Mouse (Mus musculus): ENCODE measurements around the gene Rsl1. TPM values are rescaled to one million over a fixed set of nuclear protein-coding genes. Genes with fewer than 3 reads are reported as not detected.

Rsl1 gene
- polyA plus RNA-seq, 1 experiment from 2014 or later, result 9.5 TPM

Other genes starting within 250 kb of the Rsl1 start
- 4.8 and 4.9 TPM in 2 replicates for gene Zfp712, start 112.0 kb upstream of the Rsl1 start, polyA plus RNA-seq (2015; fragmentation: Nextera tagmentation; extraction: Ambion mirVana)
- 7.2 and 8.4 TPM in 2 replicates for gene Zfp708, start 75.2 kb upstream of the Rsl1 start, polyA plus RNA-seq (2015; fragmentation: Nextera tagmentation; extraction: Ambion mirVana)
- 2.6 and 3.0 TPM in 2 replicates for gene Gm28557, start 64.6 kb upstream of the Rsl1 start, polyA plus RNA-seq (2015; fragmentation: Nextera tagmentation; extraction: Ambion mirVana)
- 0.25 and 0.32 TPM in 2 replicates for gene Rslcan18, start 56.9 kb upstream of the Rsl1 start, polyA plus RNA-seq (2015; fragmentation: Nextera tagmentation; extraction: Ambion mirVana)
- 2.2 and 2.3 TPM in 2 replicates for gene Zfp759, start 51.5 kb upstream of the Rsl1 start, polyA plus RNA-seq (2015; fragmentation: Nextera tagmentation; extraction: Ambion mirVana)
- gene Zfp455, start 21.3 kb downstream of the Rsl1 start, polyA plus RNA-seq (2015; fragmentation: Nextera tagmentation; extraction: Ambion mirVana), result 2.8 and 3.0 TPM in 2 replicates
- gene Zfp458, start 105.3 kb downstream of the Rsl1 start, polyA plus RNA-seq (2015; fragmentation: Nextera tagmentation; extraction: Ambion mirVana), result 2.0 and 2.3 TPM in 2 replicates
- gene Zfp457, start 133.3 kb downstream of the Rsl1 start, polyA plus RNA-seq (2015; fragmentation: Nextera tagmentation; extraction: Ambion mirVana), result 0.51 and 0.66 TPM in 2 replicates
- 2.4 and 2.5 TPM in 2 replicates for gene Zfp595, start 159.4 kb downstream of the Rsl1 start, polyA plus RNA-seq (2015; fragmentation: Nextera tagmentation; extraction: Ambion mirVana)
- gene Gm28044, start 187.4 kb downstream of the Rsl1 start, polyA plus RNA-seq (2015; fragmentation: Nextera tagmentation; extraction: Ambion mirVana), result not detected in 2 replicates
- gene Zfp953, start 187.4 kb downstream of the Rsl1 start, polyA plus RNA-seq (2015; fragmentation: Nextera tagmentation; extraction: Ambion mirVana), result 0.69 and 1.2 TPM in 2 replicates
- gene Gm28041, start 202.6 kb downstream of the Rsl1 start, polyA plus RNA-seq (2015; fragmentation: Nextera tagmentation; extraction: Ambion mirVana), result 0.32 and 0.36 TPM in 2 replicates
- 1.6 and 1.7 TPM in 2 replicates for gene Zfp456, start 202.6 kb downstream of the Rsl1 start, polyA plus RNA-seq (2015; fragmentation: Nextera tagmentation; extraction: Ambion mirVana)
- 5.6 and 7.9 TPM in 2 replicates for gene Zfp429, start 226.6 kb downstream of the Rsl1 start, polyA plus RNA-seq (2015; fragmentation: Nextera tagmentation; extraction: Ambion mirVana)
- 1.7 TPM in 2 replicates for gene Zfp459, start 248.2 kb downstream of the Rsl1 start, polyA plus RNA-seq (2015; fragmentation: Nextera tagmentation; extraction: Ambion mirVana)

Data from limb, embryonic 13.5 days (tissue).